Mouse (Mus musculus) C2C12 (cell line): ENCODE results near the gene Anxa4. TPM values are rescaled to one million over a fixed set of nuclear protein-coding genes. Genes with fewer than 3 reads are reported as not detected.

Source experiments
- H3K27me3 ChIP-seq: one replicate; pipeline ENCODE4 v1.6.1; 2011; ENCODE audit not compliant: control insufficient read depth, insufficient read depth, insufficient read length
- H3K36me3 ChIP-seq: one replicate; pipeline ENCODE4 v1.6.1; 2011; ENCODE audit not compliant: control insufficient read depth, insufficient read depth
- H3K4me3 ChIP-seq: one replicate; pipeline ENCODE4 v1.5.1; 2011; ENCODE audit warnings: mild to moderate bottlenecking, control low read depth; ENCODE audit not compliant: poor library complexity, insufficient read depth, severe bottlenecking
- H3K79me2 ChIP-seq: one replicate; pipeline ENCODE4 v1.6.1; 2011; ENCODE audit not compliant: control insufficient read depth, insufficient read depth
- H3K79me3 ChIP-seq: one replicate; pipeline ENCODE4 v1.6.1; 2011; ENCODE audit warnings: low read depth, control low read depth
- H3ac ChIP-seq: one replicate; pipeline ENCODE3; 2011; ENCODE audit warnings: low read depth; ENCODE audit not compliant: control insufficient read depth, insufficient read length
- CEBPB ChIP-seq: IDR thresholded peaks from one replicate; pipeline ENCODE4 v1.6.1; 2011; ENCODE audit warnings: low read depth, mild to moderate bottlenecking, control low read depth, moderate library complexity
- CTCF ChIP-seq: IDR thresholded peaks from one replicate; pipeline ENCODE4 v1.5.1; 2011; ENCODE audit not compliant: control insufficient read depth, insufficient read depth, insufficient read length
- FOSL1 ChIP-seq: IDR thresholded peaks from one replicate; pipeline ENCODE4 v1.8.0; 2011; ENCODE audit warnings: mild to moderate bottlenecking, low read length; ENCODE audit not compliant: poor library complexity, insufficient read depth, severe bottlenecking
- MAX ChIP-seq: IDR thresholded peaks from one replicate; pipeline ENCODE4 v1.6.1; 2011; ENCODE audit warnings: mild to moderate bottlenecking, control low read depth
- MYOD1 ChIP-seq: IDR thresholded peaks from one replicate; pipeline ENCODE4 v1.6.1; 2011; ENCODE audit warnings: low read depth; ENCODE audit not compliant: control insufficient read depth, insufficient read length
- MYOG ChIP-seq: IDR thresholded peaks from one replicate; pipeline ENCODE4 v1.6.1; 2011; ENCODE audit not compliant: control insufficient read depth, insufficient read length; ENCODE audit errors: extremely low read depth
- USF1 ChIP-seq: IDR thresholded peaks from one replicate; pipeline ENCODE4 v1.6.1; 2011; ENCODE audit warnings: low read depth, mild to moderate bottlenecking, control low read depth, moderate library complexity
- polyA plus RNA-seq: library from polyadenylated mRNA; unstranded; fragments of >200 nt; fragmentation: generic; extraction: Trizol; gene quantifications from one replicate; pipeline ENCODE4 v1.2.1, GENCODE M21; 2012; ENCODE audit warnings: missing spikeins

The Anxa4 gene
- polyA plus RNA-seq, 1 experiment, result 93.0 TPM

GRCm38 (mm10) chr6:86784739-86785138 lies 8.6 kb downstream of the Anxa4 start:
- peaks cover 43% of the 10 kb centered on the region for H3K79me3 ChIP-seq
- TF ChIP-seq CTCF (no peak), USF1 (no peak), CEBPB (no peak)
- H3K36me3 ChIP-seq, result peaks cover 18% of the 10 kb centered on the region
- H3K27me3 ChIP-seq, result no peaks in the 10 kb centered on the region
- H3K79me2 ChIP-seq, result peaks cover 71% of the 10 kb centered on the region
- no peak overlapping the region for H3K4me3 ChIP-seq
- H3ac ChIP-seq, result no peak overlapping the region

GRCm38 (mm10) chr6:86782342-86782741 lies 11.0 kb downstream of the Anxa4 start:
- H3ac ChIP-seq, result no peak overlapping the region

GRCm38 (mm10) chr6:86781361-86781957 lies 11.9 kb downstream of the Anxa4 start:
- H3K79me3 ChIP-seq, result peaks cover 38% of the 10 kb centered on the region
- peaks cover 69% of the 10 kb centered on the region for H3K79me2 ChIP-seq
- H3K36me3 ChIP-seq, result peaks cover 9% of the 10 kb centered on the region
- no peaks in the 10 kb centered on the region for H3K27me3 ChIP-seq
- H3K4me3 ChIP-seq, result no peak overlapping the region
- TF ChIP-seq USF1, result no peak
- TF ChIP-seq CTCF, result no peak
- TF ChIP-seq CEBPB, result no peak
- TF ChIP-seq MAX, result no peak
- no peak for TF ChIP-seq MYOD1
- TF ChIP-seq FOSL1, result no peak
- TF ChIP-seq MYOG, result no peak
- no peak overlapping the region for H3ac ChIP-seq

More at GRCm38 (mm10) chr6:86782342-86782741, 11.0 kb downstream of the Anxa4 start:
- Histone ChIP-seq H3K27me3 (no peaks in the 10 kb centered on the region), H3K4me3 (no peak overlapping the region), H3K79me3 (peaks cover 35% of the 10 kb centered on the region), H3K36me3 (peaks cover 9% of the 10 kb centered on the region), H3K79me2 (peaks cover 70% of the 10 kb centered on the region)
- TF ChIP-seq USF1, result no peak

GRCm38 (mm10) chr6:86778910-86779594 lies 14.3 kb downstream of the Anxa4 start:
- TF ChIP-seq MAX (no peak), FOSL1 (no peak), CEBPB (no peak), CTCF (no peak), USF1 (no peak), MYOD1 (no peak), MYOG (no peak)
- Histone ChIP-seq H3K4me3 (no peak overlapping the region), H3ac (no peak overlapping the region), H3K79me3 (peaks cover 39% of the 10 kb centered on the region), H3K36me3 (peaks cover 11% of the 10 kb centered on the region), H3K79me2 (peaks cover 80% of the 10 kb centered on the region), H3K27me3 (no peaks in the 10 kb centered on the region)

DNA sequence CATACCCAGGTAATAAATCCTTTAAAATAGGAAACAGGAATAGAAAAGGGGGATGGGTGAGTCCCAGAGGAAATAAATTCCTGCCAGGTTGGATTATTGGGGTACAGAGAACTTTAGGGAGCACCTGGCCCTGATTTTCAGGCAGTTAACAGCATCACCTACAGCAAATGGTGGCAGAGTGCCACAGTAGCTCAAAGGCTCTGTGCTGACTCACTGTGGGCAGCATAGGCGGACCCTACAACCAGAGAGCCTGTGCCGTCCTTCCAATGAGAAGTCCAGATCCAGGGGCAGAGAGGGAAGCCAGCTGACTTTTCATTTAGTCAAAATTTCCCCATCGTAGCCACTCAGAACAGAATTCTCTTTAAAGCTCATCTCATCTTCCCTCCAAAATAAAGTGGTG lies 16.2 kb downstream of the Anxa4 start:
- Histone ChIP-seq H3K27me3 (no peaks in the 10 kb centered on the region), H3K79me2 (peaks cover 85% of the 10 kb centered on the region), H3K36me3 (peaks cover 16% of the 10 kb centered on the region), H3ac (no peak overlapping the region), H3K4me3 (no peak overlapping the region), H3K79me3 (peaks cover 38% of the 10 kb centered on the region)
- no peak for TF ChIP-seq MYOG
- TF ChIP-seq CTCF, result no peak
- no peak for TF ChIP-seq MAX

DNA sequence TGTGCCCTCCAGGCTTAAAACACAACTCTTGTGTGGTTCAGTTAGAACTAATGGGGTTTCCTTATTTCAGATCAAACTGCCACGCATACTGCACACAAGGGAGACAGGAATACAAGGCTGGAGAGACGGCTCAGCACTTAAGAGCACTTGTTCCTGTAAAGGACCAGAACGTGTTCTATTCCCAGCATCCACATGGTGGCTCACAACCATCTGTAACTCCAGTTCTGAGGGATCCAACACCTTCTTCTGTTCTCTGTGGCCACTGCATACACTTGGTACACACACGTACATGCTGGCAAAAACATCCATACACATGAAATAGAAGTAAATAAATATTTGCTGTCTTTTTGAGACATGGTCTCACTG lies 16.7 kb downstream of the Anxa4 start:
- H3K4me3 ChIP-seq, result no peak overlapping the region
- TF ChIP-seq FOSL1 (no peak), MYOD1 (no peak), CTCF (no peak), MYOG (no peak), USF1 (no peak), CEBPB (no peak), MAX (no peak)
- H3K79me2 ChIP-seq, result peaks cover 89% of the 10 kb centered on the region
- no peak overlapping the region for H3ac ChIP-seq
- H3K79me3 ChIP-seq, result peaks cover 38% of the 10 kb centered on the region
- peaks cover 16% of the 10 kb centered on the region for H3K36me3 ChIP-seq
- no peaks in the 10 kb centered on the region for H3K27me3 ChIP-seq
